Mouse (Mus musculus) myocyte (in vitro differentiated cells): ENCODE data around the gene Deaf1. TPM values are rescaled to one million over a fixed set of nuclear protein-coding genes. Genes with fewer than 3 reads are reported as not detected.
A peak's percentile ranks its signal among the peaks of the same experiment; 100 is the strongest.

ENCODE experiments used
- H3K27me3 ChIP-seq: one replicate; pipeline ENCODE4 v1.6.1; 2011; ENCODE audit not compliant: control insufficient read depth, insufficient read depth, insufficient read length
- H3K36me3 ChIP-seq: one replicate; pipeline ENCODE4 v1.6.1; 2011; ENCODE audit not compliant: control insufficient read depth, insufficient read depth
- H3K4me2 ChIP-seq: one replicate; pipeline ENCODE4 v1.6.1; 2011; ENCODE audit warnings: low read depth, control low read depth
- H3K4me3 ChIP-seq: one replicate; pipeline ENCODE4 v1.5.1; 2011; ENCODE audit warnings: mild to moderate bottlenecking, control low read depth, moderate library complexity
- H3K79me2 ChIP-seq: one replicate; pipeline ENCODE4 v1.6.1; 2011; ENCODE audit not compliant: control insufficient read depth, insufficient read depth
- H3ac ChIP-seq: one replicate; pipeline ENCODE4 v1.6.1; 2011; ENCODE audit not compliant: control insufficient read depth, insufficient read length
- CEBPB ChIP-seq: IDR thresholded peaks from 2 replicates; pipeline ENCODE4 v1.6.1; 2011; ENCODE audit warnings: mild to moderate bottlenecking, moderate library complexity; ENCODE audit not compliant: poor library complexity, insufficient read depth, severe bottlenecking
- E2F4 ChIP-seq: IDR thresholded peaks from one replicate; pipeline ENCODE4 v1.6.1; 2011; ENCODE audit warnings: mild to moderate bottlenecking, control low read depth, moderate library complexity; ENCODE audit not compliant: insufficient read depth
- MAX ChIP-seq: IDR thresholded peaks from one replicate; pipeline ENCODE4 v1.6.1; 2011; ENCODE audit warnings: low read depth, mild to moderate bottlenecking, control low read depth
- MYOD1 ChIP-seq, 3 experiments: IDR thresholded peaks; one replicate each; pipeline ENCODE4 v1.6.1; 2011; ENCODE audit warnings: control low read depth in 2 of 3, low read depth in 2 of 3, mild to moderate bottlenecking in 2 of 3, moderate library complexity in 1 of 3; ENCODE audit not compliant: insufficient read length in 2 of 3, control insufficient read depth in 1 of 3
- MYOG ChIP-seq, 3 experiments: IDR thresholded peaks; one replicate each; pipeline ENCODE4 v1.6.1; 2011; ENCODE audit warnings: control low read depth in 2 of 3, low read depth in 2 of 3, mild to moderate bottlenecking in 2 of 3; ENCODE audit not compliant: insufficient read length in 2 of 3, control insufficient read depth in 1 of 3, insufficient read depth in 1 of 3
- POLR2A ChIP-seq: IDR thresholded peaks from one replicate; pipeline ENCODE4 v1.6.1; 2011; ENCODE audit warnings: low read depth, mild to moderate bottlenecking, control low read depth, moderate library complexity; ENCODE audit not compliant: insufficient read length
- POLR2AphosphoS2 ChIP-seq: IDR thresholded peaks from one replicate; pipeline ENCODE4 v1.6.1; 2011; ENCODE audit warnings: low read depth, control low read depth; ENCODE audit not compliant: insufficient read length
- REST ChIP-seq: IDR thresholded peaks from one replicate; pipeline ENCODE4 v1.6.1; 2011; ENCODE audit warnings: mild to moderate bottlenecking, control low read depth, moderate library complexity; ENCODE audit not compliant: insufficient read depth, insufficient read length
- SRF ChIP-seq: IDR thresholded peaks from one replicate; pipeline ENCODE4 v1.6.1; 2011; ENCODE audit warnings: low read depth; ENCODE audit not compliant: control insufficient read depth, insufficient read length
- TCF12 ChIP-seq: IDR thresholded peaks from one replicate; pipeline ENCODE4 v1.6.1; 2011; ENCODE audit warnings: mild to moderate bottlenecking, control low read depth; ENCODE audit not compliant: poor library complexity, insufficient read depth, severe bottlenecking
- TCF3 ChIP-seq: IDR thresholded peaks from one replicate; pipeline ENCODE4 v1.6.1; 2011; ENCODE audit warnings: low read depth, control low read depth; ENCODE audit not compliant: insufficient read length
- USF1 ChIP-seq: IDR thresholded peaks from one replicate; pipeline ENCODE4 v1.6.1; 2011; ENCODE audit warnings: low read depth, mild to moderate bottlenecking, control low read depth, moderate library complexity
- polyA plus RNA-seq: library from polyadenylated mRNA; unstranded; fragments of >200 nt; fragmentation: generic; extraction: Trizol; gene quantifications from one replicate; pipeline ENCODE4 v1.2.1, GENCODE M21; 2012; ENCODE audit warnings: missing spikeins

Deaf1 gene
- polyA plus RNA-seq, 1 experiment = 11.8 TPM

DNA sequence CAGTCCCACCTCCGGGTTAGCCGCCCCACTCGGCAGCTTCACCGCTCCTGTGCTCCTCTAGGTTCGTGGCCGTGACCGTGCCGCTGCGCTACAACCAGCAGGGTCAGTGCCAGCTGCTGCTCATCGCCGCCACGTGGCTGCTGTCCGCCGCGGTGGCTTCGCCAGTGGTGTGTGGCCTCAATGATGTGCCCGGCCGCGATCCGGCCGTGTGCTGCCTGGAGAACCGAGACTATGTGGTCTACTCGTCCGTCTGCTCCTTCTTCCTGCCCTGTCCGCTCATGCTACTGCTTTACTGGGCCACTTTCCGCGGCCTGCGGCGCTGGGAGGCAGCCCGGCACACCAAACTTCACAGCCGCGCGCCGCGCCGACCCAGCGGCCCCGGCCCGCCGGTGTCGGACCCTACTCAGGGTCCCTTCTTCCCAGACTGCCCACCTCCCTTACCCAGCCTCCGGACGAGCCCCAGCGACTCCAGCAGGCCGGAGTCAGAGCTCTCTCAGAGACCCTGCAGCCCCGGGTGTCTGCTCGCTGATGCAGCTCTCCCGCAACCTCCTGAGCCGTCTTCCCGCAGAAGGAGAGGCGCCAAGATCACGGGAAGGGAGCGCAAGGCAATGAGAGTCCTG lies 33.5 kb downstream of the Deaf1 start:
- Histone ChIP-seq H3K4me3 (no peak overlapping the region), H3ac (no peak overlapping the region), H3K4me2 (no peak overlapping the region), H3K79me2 (no peaks in the 10 kb centered on the region), H3K36me3 (no peaks in the 10 kb centered on the region), H3K27me3 (peaks cover 23% of the 10 kb centered on the region)
- TF ChIP-seq MYOG (IDR thresholded peaks at IDR 0.05; ENCODE audit: control insufficient read depth in 1 of 3, insufficient read depth in 1 of 3, insufficient read length in 2 of 3, low read depth in 2 of 3) = peak in 1 of 3 experiments; percentile 62
- TF ChIP-seq CEBPB = no peak

DNA sequence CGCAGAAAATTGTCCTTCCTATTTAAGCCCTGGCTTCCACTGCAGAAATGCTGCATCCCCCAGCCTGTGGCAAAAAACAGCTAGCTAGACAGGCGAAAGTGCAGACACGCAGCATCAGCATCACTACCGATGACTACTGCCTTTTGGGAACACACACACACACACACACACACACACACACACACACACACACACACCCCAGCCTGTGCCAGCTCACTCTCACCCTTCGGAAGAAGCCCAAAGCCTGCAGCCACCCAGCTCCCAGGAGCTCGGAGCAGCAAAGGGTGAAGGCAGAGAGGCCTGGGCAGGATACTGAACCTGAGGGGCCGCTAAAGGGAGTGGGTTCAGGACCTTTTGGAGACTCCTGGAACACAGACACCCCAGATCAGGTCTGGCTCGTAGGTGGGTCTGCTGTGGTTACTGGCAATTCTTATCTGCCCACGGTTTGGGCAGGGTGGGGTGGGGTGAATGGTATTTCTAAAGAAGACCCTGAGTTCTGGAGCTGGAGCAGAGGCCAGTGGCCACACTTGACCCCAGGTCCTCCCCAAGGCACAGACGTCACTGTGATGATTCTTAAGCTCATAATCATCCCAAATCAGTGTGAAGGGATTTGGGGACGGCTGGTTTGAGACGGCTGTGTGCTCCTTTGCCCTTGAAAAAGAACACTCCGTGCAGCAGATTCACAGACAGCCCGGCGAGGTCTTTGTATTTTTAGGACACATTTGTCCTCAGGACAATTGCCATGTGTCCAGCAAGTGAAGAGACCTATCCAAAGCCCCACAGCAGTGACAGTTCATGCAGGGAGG lies 34.7 kb downstream of the Deaf1 start:
- H3K4me2 ChIP-seq = no peak overlapping the region
- H3K79me2 ChIP-seq = no peaks in the 10 kb centered on the region
- H3K4me3 ChIP-seq = no peak overlapping the region
- no peak for TF ChIP-seq MYOG (IDR thresholded peaks at IDR 0.05; ENCODE audit: control insufficient read depth in 1 of 3, insufficient read depth in 1 of 3, insufficient read length in 2 of 3, low read depth in 2 of 3)
- no peak for TF ChIP-seq SRF
- no peak for TF ChIP-seq TCF3
- TF ChIP-seq TCF12 = no peak
- TF ChIP-seq REST = no peak
- no peak for TF ChIP-seq POLR2A
- H3ac ChIP-seq = no peak overlapping the region
- H3K36me3 ChIP-seq = no peaks in the 10 kb centered on the region
- peaks cover 23% of the 10 kb centered on the region for H3K27me3 ChIP-seq

DNA sequence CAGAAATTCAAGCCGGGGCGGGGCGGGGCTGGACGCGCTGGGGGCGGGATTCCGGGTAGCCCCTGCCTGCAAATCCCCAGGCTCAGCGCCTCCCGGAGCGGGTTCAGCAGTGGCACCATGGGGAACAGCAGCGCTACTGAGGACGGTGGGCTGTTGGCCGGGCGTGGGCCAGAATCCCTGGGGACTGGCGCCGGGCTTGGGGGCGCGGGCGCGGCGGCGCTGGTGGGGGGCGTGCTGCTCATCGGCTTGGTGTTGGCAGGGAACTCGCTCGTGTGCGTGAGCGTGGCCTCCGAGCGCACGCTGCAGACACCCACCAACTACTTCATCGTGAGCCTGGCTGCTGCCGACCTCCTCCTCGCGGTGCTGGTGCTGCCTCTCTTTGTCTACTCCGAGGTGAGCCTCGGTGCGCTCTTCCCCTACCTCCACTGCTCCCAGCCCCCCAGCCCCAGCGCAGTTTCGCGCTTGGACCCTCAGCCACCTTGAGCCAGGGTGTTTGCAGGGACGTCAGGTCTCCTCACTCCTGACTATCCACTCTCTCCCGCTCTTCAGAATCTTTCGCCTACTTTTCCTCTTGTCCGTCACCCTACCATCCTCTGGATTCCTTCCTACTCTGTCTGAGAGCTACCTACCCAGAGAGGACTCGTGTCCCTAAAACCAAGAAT lies 35.4 kb downstream of the Deaf1 start, which contains the start of gene Drd4:
Gene Drd4 (plus strand): TSS at position 86 of the 662 bp plus-strand sequence.
- no peak for TF ChIP-seq CEBPB
- no peak for TF ChIP-seq USF1
- no peak for TF ChIP-seq MAX
- no peak for TF ChIP-seq POLR2A
- TF ChIP-seq REST = no peak
- TF ChIP-seq POLR2AphosphoS2 = no peak
- no peak for TF ChIP-seq E2F4
- Histone ChIP-seq H3K79me2 (no peaks in the 10 kb centered on the region), H3K4me3 (no peak within 1 kb of the TSS), H3K4me2 (peak within 1 kb of the TSS; percentile 48), H3K27me3 (peaks cover 23% of the 10 kb centered on the region), H3ac (no peak within 1 kb of the TSS), H3K36me3 (no peaks in the 10 kb centered on the region)

DNA sequence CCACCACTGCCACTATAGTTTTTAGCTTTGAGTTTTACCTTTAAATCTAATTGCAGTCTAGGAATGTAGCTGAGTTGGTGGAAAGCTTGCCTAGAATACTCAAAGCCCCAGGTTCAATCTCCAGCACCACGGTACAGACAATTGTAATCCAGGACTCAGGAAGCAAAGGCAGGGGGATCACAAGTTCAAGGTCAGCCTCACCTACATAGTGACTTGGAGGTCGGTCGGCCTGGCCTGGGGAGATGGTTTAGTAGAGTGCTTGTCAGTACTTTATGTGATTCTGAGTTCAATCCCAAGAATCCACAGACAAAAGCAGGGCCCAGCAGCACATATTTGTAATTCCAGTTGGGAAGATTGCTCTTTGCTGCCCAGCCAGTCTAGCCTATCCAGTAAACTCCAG lies 39.4 kb downstream of the Deaf1 start:
- no peak for TF ChIP-seq TCF12
- TF ChIP-seq POLR2A = no peak
- TF ChIP-seq POLR2AphosphoS2 = no peak
- TF ChIP-seq CEBPB = no peak
- TF ChIP-seq MAX = no peak
- no peak for TF ChIP-seq TCF3
- no peak for TF ChIP-seq E2F4
- TF ChIP-seq REST = no peak
- TF ChIP-seq SRF = no peak
- no peak for TF ChIP-seq USF1
- TF ChIP-seq MYOG (IDR thresholded peaks at IDR 0.05; ENCODE audit: control insufficient read depth in 1 of 3, insufficient read depth in 1 of 3, insufficient read length in 2 of 3, low read depth in 2 of 3) = no peak
- TF ChIP-seq MYOD1 (IDR thresholded peaks at IDR 0.05; ENCODE audit: control insufficient read depth in 1 of 3, insufficient read length in 2 of 3, low read depth in 2 of 3) = no peak
- Histone ChIP-seq H3K4me2 (no peak overlapping the region), H3ac (no peak overlapping the region), H3K36me3 (no peaks in the 10 kb centered on the region), H3K79me2 (no peaks in the 10 kb centered on the region), H3K27me3 (peaks cover 7% of the 10 kb centered on the region), H3K4me3 (no peak overlapping the region)

DNA sequence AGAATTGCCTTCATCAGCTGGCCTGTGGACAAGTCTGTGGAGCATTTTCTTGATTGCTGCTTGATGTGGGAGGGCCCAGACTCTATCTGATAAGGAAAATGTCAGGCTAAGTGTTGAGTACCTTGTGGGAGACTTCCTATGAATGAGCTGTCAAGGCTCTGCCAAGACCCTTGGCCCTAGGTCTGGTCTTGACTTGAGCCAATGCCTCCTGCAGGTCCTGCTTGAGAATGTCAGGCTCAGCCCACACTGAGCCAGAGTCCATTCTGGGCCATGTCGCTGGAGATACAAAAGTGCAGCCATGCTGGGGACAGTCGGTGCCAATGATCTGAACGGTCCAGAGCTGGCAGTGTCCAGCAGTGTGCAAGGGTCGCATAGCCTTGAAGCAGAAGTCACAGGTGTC lies 44.7 kb downstream of the Deaf1 start:
- Histone ChIP-seq H3K4me2 (no peak overlapping the region), H3ac (no peak overlapping the region), H3K79me2 (no peaks in the 10 kb centered on the region), H3K4me3 (no peak overlapping the region), H3K27me3 (no peaks in the 10 kb centered on the region), H3K36me3 (no peaks in the 10 kb centered on the region)
- TF ChIP-seq CEBPB = no peak
- TF ChIP-seq MYOD1 (IDR thresholded peaks at IDR 0.05; ENCODE audit: control insufficient read depth in 1 of 3, insufficient read length in 2 of 3, low read depth in 2 of 3) = no peak
- TF ChIP-seq POLR2AphosphoS2 = no peak
- no peak for TF ChIP-seq REST
- no peak for TF ChIP-seq TCF3
- no peak for TF ChIP-seq E2F4
